In genomic region chrX:38600177-38600994, GRCm38 (mm10) we compare ENCODE assay signal across 8 mouse cellular contexts. TPM values are rescaled to one million over a fixed set of nuclear protein-coding genes. Genes with fewer than 3 reads are reported as not detected.
DNase-seq lines count a peak whose midpoint lies in the region; ATAC-seq lines count a peak whose summit lies in the region.

TSS of gene Mcts1 (plus strand) at chrX:38600578.

- no peaks in the 10 kb centered on the region for H3K4me1 ChIP-seq in hindbrain, embryonic 13.5 days (replicated peaks)

- H3K27me3 ChIP-seq in hindbrain, embryonic 13.5 days, result no peaks in the 10 kb centered on the region

- no peaks in the 10 kb centered on the region for H3K36me3 ChIP-seq in hindbrain, embryonic 13.5 days

- H3K27ac ChIP-seq in hindbrain, embryonic 13.5 days, result peak within 1 kb of the TSS; percentile 85

- no peaks in the 10 kb centered on the region for H3K9me3 ChIP-seq in hindbrain, embryonic 13.5 days

- peak within 1 kb of the TSS; percentile 70 for H3K9ac ChIP-seq in hindbrain, embryonic 13.5 days

- ATAC-seq in hindbrain, embryonic 13.5 days (ENCODE audit: low FRiP score), result peak; percentile 92

- 23% methylated on average over 26 of the region's 26 CpGs for WGBS in hindbrain, embryonic 13.5 days

- peak within 1 kb of the TSS; percentile 47 for H3K4me3 ChIP-seq in hindbrain, embryonic 13.5 days

- peak within 1 kb of the TSS; percentile 57 for H3K4me2 ChIP-seq in hindbrain, embryonic 13.5 days

- peak; percentile 88 for DNase-seq in NIH3T3 (ENCODE audit: low read depth)
- DNase-seq in cerebellum, postnatal 10 days, result peak; percentile 85
- DNase-seq in frontal cortex, postnatal 14 days (ENCODE audit: low spot score in 2 of 2), result peak; percentile 56 to 70
- DNase-seq in layer of hippocampus, postnatal 25 days (ENCODE audit: extremely low spot score in 1 of 2, low spot score in 1 of 2), result peak; percentile 28 to 34
- DNase-seq in lung, postnatal 25 days (ENCODE audit: low spot score), result peak; percentile 82
- DNase-seq in retina, embryonic 14.5 days (ENCODE audit: low spot score), result peak; percentile 80
- peak; percentile 62 for DNase-seq in thymus, postnatal 4 days

RNA-seq across cellular contexts. Expression of gene Mcts1, which starts in this region (rescaled TPM):
- 188 TPM in 2 replicates for polyA plus RNA-seq in hindbrain, embryonic 13.5 days (2015; fragmentation: Nextera tagmentation; extraction: Ambion mirVana)
- total RNA-seq in layer of hippocampus, postnatal 25 days (2021), result 10 to 100 TPM; 92.2 to 93.4 TPM

Comparison
In these comparisons a context has a peak if more than half of its experiments do, and no peak if none do; other contexts are left out.
1. Peak in every context shown above with its lines: DNase-seq, ATAC-seq, H3K4me3 ChIP-seq and H3K27ac ChIP-seq.
2. DNase-seq: peak in every context shown above with its lines; median percentile 88 in NIH3T3; 85 in cerebellum, postnatal 10 days; 82 in lung, postnatal 25 days; 80 in retina, embryonic 14.5 days; 63 in frontal cortex, postnatal 14 days; 62 in thymus, postnatal 4 days; 31 in layer of hippocampus, postnatal 25 days.